Mouse (Mus musculus) spleen, postnatal 14 days (tissue): ENCODE measurements around the gene Tmem168.

ENCODE experiments used
- DNase-seq, 2 experiments: peaks; one replicate each; pipeline ENCODE4 v3.0.0; 2021 to 2022; ENCODE audit warnings: low spot score in 2 of 2

Gene Tmem168

DNA sequence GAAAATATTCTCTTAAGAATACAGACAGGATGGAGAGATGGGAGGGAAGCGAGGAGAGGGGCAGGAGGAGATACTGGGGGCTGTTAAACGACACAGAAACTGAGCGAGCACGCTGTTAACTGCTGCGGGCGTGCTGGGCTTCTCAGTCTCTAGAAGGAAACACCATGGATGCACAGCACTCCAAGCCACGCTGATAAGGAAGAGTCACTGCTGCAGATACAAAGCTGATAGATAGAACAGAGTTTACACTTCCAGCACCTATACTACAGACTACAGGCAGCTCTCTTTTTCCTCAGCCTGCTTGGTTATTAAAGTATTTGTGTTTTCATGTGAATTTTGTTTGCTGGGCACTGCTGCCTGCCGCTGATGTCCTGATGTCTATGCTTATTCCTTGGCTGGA is 21.7 kb downstream of the Tmem168 start:
- DNase-seq: no peak

DNA sequence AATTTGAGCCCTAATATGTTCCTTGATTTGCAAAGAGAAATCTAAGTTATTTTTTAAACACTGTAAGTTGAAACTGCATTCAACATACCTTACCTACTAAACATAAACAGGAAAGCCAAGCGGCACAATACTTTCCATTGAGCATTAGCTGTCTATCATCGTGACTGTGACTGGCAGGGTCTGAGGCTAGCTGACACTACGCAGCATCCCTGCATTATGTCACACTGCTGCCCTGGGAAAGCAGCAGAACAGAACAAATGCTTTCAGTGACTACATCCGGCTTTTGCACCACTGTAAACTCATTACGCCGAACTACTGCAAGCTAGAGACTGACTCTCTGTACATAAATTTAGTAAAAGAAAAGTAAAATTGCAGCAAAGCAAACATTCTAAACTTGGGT is 23.1 kb downstream of the Tmem168 start:
- DNase-seq: no peak

DNA sequence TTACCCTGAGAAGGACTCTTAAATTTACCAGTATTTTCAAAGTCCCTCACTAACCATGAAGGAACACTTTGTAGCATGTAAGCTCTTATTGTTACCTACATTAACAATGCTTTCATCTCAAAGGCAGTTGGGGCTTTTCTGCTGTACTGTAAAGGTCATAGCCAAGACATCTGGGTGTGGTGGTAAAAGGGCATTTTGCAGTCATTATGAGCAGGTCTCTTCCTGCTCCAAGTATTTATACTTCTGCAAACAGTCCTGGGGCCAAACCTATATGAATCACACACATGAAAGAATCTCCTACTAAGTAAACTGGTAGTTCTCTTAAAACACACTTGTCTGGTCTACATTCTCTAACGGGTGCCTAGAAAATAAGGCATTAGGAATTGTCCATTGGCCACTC is 25.8 kb downstream of the Tmem168 start:
- no peak for DNase-seq

DNA sequence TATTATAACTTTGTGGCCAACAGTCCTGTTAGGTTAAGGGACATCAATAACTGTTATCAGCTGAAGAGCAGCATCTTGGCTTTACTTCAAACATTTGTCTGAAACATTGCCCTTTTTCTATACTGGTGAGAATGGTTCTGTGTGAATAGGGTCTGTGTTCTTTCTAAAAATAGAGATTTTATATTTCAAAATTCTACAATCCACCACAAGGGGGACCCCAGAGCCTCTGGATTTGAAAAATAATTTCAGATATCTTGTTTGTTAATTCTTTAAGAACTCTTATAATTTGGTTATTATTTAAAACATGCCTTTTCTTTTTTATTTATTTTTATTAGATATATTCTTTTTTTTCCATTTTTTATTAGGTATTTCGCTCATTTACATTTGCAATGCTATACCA is 42.2 kb downstream of the Tmem168 start:
- DNase-seq: no peak

DNA sequence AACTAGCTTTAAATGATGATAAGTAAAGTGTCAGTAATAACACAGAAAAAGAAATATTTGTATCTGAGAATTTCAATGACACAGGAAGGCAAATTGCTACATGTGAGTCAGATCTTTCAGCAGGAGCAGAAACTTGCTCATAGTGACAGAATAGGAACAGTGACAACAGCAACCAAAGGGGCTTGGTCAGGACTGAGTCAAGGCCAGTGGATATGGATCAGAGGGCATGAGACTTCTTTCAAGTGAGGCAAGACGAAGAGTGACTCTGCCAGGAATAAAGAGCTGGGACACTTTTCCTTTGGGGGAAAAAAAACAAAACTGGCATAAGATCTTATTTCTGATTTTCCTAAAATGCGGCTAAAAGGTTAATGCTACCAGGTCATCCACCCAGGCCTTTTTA is 52.6 kb downstream of the Tmem168 start:
- no peak for DNase-seq

DNA sequence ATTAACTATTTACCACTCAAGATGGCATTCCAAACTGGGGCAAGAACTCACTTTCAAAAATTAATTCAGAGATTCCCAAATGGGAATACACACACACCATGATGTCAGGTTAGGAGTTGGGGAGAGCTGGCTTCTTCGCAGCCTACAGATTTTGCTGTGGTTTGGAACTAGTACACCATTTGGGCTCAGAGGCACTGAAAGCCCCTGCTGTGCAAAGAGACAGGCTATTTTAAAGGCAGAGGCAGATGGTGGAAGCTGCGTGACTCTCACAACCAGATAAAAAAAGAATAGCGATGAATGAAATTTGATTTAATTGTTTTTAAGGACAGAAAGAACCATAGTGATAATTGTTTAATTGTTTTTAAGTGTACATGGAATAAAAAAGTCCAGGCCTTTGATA is 66.1 kb downstream of the Tmem168 start:
- DNase-seq: no peak

DNA sequence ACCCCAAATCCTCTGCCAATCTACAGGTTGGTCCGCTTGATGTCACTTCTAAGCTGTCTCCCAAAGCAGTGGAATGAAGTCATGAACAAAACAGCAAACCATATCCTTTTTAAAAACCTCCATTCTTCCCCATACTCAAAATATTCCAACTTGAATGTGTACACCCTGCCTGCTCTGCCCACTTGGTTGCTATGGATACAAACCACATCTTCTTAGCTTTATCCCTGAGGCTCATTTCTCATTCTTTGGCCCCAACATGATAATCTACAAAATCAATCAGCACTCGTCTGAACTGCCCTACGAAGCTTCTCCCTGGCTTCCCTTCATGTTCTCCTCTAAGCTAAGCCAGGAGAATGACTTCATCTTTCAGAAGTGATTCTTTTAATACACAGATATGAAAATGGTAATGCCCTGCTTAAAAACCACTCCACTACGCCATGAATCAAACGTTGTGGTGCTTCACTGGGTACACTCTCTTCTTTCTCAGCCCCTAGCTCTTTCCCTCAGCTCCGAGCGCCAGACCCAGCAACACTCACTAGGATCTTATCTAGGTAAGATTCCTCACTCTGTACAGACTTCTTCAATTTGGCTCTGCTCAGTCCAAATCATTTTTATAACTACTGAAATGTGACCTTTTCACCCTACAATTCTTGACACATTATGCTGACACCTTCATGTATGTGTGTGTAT is 70.5 kb downstream of the Tmem168 start:
- DNase-seq: no peak
